Mouse (Mus musculus) ES-CJ7 (cell line): ENCODE results near the gene Slc23a4.

ENCODE experiments used
- DNase-seq: peaks from one replicate; pipeline ENCODE4 v3.0.0; 2011; ENCODE audit warnings: low read depth, low spot score

The Slc23a4 gene

DNA sequence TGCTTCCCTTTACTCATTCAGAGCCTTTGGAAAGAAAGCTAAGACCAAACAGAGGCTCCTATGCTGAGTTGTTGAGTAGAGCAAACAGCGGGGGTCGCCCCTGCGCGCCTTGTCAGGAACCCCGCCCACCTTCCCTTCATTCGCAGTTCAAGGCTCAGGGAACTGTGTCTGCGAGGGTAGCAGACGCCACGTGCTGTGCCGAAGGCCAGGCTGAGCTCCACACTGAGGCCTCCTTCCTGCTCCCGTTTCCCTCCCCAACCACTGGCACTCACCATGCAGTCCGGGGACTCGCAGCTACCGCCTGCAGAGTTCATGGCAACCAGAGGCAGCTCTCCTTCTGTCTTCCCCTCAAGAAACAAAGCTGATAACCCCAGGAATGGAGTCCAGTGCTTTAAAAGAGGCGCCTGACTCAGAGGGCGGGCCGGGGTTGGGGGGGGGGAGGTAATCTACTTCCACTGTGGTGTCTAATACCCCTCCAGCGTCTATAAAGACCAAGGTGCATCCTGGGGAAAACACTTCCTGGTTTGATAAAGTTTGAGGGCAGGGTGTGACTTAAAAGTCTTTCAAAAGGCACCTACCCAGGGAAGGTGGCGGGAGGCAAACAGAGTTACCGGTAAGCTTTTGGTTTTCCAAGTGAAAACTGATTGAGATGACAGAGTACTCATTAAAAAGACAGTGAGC lies at the start of gene Slc23a4:
Slc23a4 (minus strand) TSS at position 324 of the 681 bp plus-strand sequence.
- peak; percentile 80 for DNase-seq

DNA sequence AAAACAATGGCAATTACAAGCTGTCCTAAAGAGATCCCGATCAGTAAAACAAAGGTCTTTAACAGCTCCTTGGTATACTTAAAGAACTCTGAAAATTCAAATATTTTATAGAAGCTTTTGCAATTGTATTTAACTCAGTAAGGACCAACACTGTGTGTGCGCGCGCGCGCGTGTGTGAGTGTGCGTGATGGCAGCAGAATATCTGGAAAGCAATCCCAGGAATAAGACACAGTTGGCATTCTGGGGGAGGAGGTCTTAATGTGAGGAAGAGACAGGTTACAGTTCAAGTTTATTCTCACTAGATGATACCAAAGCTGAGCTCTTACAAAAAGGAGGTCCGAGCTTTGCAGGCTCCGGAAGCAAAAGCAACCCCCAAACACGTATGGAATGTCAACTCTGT lies 45.1 kb upstream of the Slc23a4 start:
- DNase-seq, result no peak

DNA sequence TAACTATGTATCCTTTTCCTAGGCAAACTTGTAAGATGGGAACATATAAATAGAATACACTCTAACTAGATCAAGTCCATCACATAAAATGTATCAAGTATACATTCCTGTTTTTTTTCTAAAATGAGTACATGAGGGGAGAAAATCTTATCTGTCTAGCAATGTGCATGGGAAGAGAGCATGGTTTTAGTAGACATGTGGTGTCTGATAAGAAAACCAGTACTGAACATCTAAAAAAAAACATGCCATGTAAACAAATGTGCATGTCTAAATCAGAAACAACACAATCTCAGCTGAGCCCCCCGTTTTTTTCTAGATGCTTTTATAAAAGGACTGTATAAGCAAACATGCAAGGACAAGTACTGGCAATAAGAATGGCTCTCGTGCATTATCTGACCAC lies 44.5 kb upstream of the Slc23a4 start:
- no peak for DNase-seq

DNA sequence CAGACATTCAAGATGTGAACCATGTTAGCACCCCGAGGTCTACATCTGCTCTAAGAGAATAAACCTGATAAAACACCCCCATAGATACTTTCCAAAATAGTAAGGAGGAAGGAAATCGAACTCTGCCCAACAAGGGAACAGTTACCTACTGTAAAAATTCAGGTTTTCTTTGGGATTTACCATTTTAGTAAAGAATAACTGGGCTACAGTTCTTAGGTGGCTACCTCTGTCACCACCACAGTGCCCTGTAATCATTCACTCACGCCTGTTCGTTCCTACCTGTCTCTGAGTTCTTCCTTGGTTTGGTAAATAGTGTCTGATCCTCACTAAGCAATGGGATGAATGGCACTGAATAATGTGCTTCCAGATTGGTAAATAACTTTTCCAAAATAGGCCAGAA lies 42.6 kb upstream of the Slc23a4 start:
- DNase-seq, result no peak

DNA sequence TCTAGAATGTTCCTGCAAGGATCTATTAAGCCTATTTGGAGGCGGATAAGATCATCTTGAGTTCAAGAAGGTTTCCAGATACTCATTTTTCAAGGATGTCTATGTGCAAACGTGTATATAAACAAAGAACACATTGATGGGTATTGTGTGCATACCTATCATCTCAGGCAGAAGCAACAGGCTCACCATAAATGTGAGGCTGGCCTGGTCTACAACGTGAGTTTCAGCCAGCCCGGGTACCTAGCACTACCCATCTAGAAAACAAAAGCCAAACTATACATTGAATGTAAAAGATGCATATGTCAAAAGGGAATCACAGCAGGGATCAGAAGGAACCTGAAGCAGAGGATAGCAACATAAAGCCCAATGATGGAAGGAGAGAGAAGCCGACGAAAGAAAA lies 42.0 kb upstream of the Slc23a4 start:
- no peak for DNase-seq

DNA sequence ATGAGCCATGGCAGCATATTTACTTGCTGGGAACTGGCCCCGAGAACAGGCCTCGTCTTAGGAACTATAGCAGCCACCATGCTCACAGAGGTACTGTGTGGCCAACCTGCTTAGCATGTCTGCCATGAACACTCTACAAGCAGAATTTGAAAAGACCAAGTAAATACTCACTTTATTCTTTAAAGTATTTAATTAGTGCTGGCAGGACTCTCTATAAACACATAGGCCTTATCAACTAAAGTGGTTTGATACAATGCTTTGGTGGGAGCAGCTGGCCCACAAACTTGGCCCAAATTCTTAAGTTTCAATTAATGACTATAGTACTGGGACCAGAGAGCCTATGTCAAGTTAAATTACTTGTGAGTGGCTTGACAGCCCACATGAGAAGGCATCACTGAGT lies 39.8 kb upstream of the Slc23a4 start:
- DNase-seq, result no peak

DNA sequence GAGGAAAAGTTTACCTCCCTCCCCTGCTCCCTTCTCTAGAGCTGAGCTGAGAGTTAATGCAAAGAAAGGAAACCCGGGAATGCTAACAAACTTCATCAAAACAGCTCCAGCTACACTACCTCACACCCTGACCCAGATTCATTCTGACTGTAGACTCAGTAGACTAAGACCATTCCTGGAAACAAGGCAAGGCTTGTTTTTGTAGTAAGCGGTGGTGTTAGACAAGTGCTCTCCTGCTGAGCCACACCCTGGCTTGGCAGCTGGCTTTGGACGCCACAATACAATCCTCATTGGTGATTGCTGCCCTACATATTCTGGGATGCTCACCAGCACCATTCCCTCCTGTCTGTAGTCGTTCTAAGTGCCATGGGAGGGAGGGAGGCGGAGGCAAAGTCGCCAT lies 39.1 kb upstream of the Slc23a4 start:
- peak; percentile 71 for DNase-seq

DNA sequence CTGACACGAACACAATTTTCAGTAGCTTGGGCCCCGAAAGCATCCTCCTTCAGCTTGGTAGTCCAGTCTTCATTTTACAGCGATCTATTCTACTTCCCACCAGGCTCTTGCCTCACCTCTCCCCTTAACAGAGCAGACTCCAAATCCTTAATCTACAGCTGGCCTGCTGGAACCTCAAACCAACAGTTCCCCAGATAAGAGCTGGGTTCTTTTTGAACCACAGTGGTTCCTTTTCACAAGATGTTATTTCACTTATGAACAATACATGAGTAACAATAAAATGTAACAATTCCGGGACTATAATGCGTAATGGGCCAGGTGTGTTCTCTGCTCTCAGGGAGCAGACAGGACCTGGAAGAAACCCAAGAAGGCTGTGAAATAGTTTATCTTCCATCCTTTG lies 28.4 kb upstream of the Slc23a4 start:
- DNase-seq, result no peak

DNA sequence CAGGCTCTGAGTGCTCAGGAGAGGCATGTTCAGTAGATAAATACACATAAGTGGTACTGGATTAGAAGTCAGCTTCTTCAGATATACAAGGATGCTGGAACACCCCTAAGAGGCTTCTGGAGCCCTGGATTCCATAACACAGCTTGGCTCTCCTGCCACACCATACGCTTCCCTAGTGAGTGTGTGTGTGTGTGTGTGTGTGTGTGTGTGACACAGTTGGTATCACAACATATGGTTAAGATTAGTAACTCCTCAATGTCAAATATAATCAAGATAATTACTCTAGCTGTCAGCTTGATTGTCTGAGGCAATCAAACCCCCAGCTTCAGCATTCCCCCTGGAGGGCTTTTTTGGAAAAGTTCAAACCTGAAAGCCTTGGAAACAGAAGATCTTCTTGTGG lies 23.7 kb upstream of the Slc23a4 start:
- no peak for DNase-seq

DNA sequence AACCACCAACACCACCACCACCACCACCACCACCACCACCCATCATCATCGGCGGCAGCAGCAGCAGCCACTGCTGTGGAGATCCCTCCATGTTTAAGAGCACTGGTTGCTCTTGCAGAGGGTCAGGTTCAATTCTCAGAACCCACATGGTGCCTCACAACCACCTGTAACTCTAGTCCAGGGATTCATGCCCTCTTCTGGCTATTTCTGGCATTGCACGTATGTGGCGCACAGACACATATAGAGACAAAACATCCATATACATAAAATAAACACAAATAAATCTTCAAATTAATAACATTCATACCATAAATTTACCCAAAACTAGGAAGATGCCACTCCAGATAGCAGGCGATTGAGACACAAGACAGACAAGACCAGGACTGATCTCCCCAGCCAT lies 22.5 kb upstream of the Slc23a4 start:
- peak; percentile 63 for DNase-seq

DNA sequence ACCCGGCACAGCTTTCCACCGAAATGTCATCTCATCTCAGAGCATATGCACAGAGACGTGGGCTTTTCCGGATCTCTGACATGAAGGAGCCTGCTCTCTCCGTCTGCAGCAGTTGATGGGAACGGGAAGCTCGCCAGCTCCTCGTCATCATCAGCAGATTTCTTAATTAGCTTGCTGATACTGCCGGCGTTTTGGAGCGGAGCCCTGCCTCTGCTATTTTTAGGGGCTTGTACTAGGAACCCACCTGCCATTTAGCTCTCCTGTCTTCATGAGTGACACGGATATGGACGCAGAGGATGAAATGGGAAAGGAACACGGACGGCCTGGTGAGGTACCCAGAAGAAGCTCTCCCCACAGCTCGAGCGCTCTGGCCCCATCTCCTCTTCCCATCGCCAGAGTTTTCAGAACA lies 14.1 kb upstream of the Slc23a4 start:
- DNase-seq, result no peak

DNA sequence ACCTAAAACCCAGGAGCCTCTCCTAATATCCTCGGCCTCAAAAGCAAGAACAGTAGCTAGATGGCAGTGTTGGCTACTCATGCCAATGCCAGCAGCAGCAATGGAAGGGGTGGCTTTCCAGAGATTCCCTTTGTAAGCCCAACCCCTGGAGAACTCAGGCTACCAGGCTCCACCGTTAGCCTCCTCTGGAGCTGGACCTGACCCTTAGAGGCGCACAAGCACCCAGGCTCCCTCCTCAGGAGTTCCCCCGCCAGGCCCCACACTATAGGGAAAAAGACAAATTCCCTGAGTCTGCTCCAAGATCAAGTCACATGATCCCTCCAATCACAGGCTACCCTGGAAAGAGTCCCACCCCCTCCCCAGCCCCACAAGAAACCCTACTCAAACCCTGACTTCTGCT lies 10.9 kb upstream of the Slc23a4 start:
- DNase-seq, result peak; percentile 48

DNA sequence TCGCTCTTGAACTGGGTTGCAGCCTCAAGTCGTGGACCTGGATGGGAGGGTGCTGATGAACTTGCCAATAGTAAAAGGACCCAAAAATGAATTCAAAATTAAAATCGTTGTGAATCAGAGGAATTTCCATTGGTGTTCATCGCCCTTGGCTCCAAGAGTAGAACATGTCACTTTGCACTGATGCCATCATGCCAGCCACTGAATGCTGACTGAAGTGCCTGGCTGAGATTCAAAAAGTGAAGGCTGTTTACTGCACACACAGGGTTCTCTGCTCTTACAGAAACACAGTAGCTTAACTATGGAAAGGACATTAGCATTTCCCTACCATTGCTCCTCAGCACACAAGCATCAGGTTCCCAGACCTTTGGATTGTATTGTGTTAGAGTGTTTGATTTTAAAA lies 8.3 kb upstream of the Slc23a4 start:
- DNase-seq, result no peak

DNA sequence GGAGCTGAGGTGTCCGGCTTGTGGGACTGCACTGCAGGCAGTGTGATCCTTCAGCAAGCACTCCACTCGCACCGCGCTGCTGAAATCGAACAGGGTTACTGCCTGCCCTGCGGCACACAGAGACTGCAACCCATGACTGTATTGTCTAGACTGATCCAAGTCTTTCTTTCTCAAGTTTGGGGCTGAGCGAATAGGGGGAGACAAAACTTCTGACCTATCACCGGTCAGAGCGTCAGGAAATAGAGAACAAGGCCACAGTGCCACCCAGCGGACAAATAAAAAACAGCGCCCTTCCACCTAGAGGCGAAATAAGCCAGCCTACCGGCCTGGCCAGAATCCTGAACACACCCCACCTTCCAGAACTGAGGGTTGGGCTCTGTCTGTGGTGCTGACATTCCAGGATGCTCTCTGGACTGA lies 7.1 kb upstream of the Slc23a4 start:
- peak; percentile 96 for DNase-seq

DNA sequence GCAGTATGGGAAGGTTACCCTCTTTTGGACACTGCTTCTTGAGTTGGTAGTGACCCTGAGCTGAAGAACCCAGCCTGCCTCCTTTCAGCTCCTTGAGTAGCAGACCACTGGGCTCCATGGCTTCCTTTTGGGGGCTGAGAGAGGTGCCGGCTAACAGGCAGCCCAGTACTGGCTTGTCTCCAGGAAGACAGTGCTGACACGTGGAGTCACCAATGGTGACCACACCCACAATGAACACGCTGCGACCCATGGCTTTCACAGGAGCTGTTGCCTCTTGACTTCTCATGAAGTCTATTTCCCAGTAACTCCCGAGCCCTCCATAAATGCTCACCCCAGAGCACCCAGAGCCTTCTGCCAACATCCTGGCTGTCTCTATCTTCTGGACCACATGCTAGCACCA lies 6.5 kb upstream of the Slc23a4 start:
- DNase-seq, result peak; percentile 27

DNA sequence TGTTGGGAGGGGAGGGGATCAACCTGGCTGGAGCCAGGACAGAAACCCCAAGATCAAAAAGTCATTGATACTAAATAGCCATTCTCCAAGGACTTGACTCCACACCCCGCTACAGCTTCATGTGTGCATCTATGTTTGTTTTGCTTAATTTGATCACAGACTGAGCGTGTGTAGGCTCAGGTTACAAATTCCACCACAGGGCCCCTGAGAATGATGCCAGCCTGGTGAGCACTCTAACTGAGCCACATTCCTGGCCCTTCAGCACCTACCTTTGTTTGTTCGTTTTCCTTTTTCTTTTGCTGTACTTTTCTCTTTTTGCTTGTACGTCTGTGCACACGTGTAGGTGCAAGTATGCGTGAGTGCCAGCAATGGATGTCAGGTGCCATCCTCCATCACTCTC lies 1.1 kb upstream of the Slc23a4 start:
- no peak for DNase-seq

DNA sequence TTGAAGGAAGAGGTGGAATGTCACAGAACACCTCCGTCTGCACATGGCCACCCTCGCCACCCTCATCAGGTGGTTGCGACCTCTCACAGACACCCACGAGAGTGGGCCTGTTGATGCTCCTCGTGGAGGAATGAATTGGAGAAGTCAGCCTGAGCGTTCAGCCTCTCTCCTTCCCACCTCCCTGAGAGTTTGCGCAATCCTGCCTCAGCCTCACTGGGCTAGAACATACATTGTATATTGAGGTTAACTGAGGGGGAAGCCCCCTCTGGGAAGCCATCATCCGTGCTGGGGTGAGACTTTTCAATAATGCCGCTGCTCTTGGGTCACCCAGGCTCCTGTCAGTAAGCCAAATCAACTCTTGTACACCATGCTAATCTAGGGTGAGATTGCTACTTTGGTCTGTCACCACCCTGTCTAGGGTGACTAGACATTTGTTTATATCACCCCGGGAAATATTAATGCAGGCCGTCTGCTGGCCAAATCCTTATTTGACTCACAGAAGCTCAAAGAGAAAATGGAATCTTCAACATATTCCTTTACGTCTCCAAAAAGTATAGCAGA lies 1.0 kb downstream of the Slc23a4 start:
- no peak for DNase-seq

DNA sequence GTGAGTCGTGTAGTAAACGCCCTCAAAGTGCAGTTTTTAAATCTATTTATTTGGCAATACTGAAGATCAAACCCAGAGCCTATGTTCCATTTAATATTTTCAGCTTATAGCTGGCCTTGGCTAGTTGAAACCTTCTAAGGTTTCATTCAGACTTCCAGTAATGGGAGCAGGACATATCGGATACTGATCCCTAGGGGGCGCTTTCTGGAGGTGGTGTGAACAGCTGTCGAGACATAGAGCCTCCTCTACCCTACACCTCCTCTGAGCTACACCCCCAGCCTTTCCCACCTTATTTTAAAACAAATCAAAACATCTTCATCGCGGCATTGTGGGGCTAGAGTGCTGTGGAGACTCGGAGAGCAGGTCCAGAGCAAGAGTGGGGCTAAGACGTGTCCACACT lies 7.5 kb downstream of the Slc23a4 start:
- peak; percentile 39 for DNase-seq

DNA sequence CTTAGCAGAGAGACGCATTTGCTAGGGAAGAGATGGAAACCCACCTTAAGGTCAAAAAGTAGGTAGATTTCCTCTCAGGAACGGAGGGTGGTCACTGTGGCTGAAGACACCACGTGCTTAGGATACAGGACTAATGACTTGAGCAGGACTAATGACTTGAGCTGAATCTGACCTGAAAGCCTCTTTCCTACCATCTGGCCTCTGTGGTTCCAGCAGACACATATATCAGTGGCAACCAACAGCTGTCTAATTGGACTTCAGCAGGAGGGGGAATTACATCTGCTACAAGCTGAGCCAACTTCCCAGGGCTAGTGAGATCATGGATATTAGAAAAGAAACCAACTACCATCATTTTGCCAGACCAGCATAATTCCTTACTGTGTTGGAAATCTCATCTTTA lies 8.9 kb downstream of the Slc23a4 start:
- no peak for DNase-seq

DNA sequence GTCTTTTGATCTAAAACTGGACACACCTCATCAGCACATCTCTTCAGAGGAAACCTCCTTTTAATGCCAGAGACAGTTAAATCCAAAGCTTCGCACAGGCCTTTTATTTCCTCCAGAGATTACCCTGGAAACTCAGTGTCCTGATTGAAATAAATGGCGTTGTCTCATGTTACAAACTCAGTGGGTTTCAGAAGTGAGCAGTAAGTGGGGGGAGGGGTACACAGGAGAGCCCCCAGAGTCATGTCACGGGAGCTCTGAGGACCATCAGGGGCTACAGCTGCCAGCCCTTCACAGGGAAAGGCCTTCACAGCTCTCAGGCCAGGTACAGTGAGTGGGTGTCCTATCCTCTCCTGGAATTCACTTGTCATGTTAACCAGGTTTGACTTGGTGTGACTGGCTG lies 17.0 kb downstream of the Slc23a4 start:
- no peak for DNase-seq

DNA sequence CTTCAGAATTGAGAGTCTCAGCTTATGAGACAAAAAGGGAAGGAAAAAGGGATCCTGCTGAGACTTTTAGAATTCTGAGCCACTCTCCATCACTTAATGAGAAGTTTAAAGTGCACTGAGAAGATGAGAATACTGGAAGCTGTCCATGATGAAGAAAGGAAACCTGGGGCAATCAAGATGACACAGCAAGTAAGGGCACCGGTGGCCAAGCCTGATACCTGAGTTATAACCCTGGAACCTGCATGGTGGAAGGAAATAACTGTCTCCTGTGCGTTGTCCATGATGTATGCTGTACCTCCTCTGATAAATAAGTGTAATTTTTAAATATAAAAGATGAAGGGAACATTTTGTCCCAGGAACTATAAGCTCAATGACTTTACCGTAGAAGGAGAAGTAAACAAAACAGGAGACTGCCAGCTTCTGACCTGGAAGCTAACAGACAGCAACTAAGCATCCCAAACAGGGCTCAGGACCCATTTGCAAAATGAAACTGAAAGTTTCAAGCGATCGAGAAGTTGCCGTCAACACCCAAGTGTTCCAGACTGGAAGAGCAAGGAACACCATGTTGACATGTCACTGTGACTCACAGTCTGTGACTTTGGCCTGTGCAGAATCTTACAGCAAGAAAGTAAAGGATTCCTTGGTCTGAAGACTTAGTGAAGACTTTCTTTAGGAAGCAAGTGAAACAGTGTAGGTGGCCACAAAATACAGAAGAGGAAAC lies 22.2 kb downstream of the Slc23a4 start:
- no peak for DNase-seq

DNA sequence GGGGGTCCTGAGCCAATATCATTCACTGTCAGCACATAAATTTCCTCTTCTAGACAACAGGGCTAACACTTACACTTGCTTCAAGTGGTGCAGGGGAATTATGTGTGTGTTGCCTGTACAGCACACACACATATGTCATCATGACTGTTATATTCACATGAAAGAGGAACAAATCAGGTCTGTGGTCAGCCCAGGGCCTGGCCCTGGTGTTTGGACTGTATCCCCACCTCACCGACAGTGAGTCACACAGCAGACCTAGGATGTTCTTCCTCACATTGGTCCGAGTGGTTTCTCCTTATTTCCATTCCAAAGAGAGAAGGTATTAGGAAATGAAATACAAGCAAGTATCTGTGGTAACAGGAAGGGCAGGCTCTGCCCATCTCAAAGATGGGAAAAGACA lies 23.7 kb downstream of the Slc23a4 start:
- no peak for DNase-seq

DNA sequence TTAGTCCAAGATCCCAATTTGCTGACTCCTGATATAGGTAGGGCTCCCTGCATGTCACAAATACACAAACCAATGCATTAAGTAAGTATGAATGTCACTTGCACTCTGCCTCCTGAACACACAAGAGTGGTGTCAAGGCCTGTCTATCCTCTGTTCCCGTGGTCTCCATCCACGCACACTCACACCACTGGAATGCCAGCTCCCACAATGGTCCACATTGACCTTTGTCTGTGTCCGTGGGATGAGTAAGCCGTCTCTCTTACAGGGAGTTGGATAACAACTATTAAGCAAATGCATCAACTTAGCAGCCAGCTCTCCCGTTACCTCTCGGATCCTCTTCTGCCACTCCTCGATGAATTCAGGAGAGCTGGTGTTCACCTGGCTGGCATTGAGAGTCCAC lies 29.1 kb downstream of the Slc23a4 start:
- no peak for DNase-seq
